Mouse (Mus musculus) heart, embryonic 15.5 days (tissue): ENCODE measurements at regions not wholly inside any gene's neighbourhood (a gene's known extent, or its start where the extent isn't known, plus 50 kb on each side); places are given as distances from the start of the nearest gene placed in this dataset.
A peak's percentile ranks its signal among the peaks of the same experiment; 100 is the strongest.
"Not testable (repeated sequence)": the region's sequence is repeated elsewhere in the genome, so short reads cannot be mapped to it uniquely, and the experiment has no call there.

Source experiments
- ATAC-seq: fragments of 200-750 bp; cut with Nextera tagmentation; replicated peaks from 2 replicates; pipeline ENCODE4 v1.8.0; 2017; ENCODE audit warnings: low read depth, moderate TSS enrichment; ENCODE audit not compliant: insufficient number of reproducible peaks, insufficient read depth, low FRiP score
- H3K27ac ChIP-seq: fragments of 300-500 bp; sonication (generic); 2 replicates; pipeline ENCODE4 v1.5.1; 2015; ENCODE audit warnings: mild to moderate bottlenecking, inconsistent platforms
- H3K27me3 ChIP-seq: fragments of 300-500 bp; sonication (generic); 2 replicates; pipeline ENCODE4 v1.6.1; 2015; ENCODE audit warnings: inconsistent platforms
- H3K36me3 ChIP-seq: fragments of 300-500 bp; sonication (generic); 2 replicates; pipeline ENCODE4 v1.6.1; 2015; ENCODE audit warnings: mild to moderate bottlenecking, inconsistent platforms
- H3K4me1 ChIP-seq: fragments of 300-500 bp; sonication (generic); replicated peaks from 2 replicates; pipeline ENCODE4 v1.6.1; 2015; ENCODE audit warnings: inconsistent platforms
- H3K4me2 ChIP-seq: fragments of 300-500 bp; sonication (generic); 2 replicates; pipeline ENCODE4 v1.6.1; 2015; ENCODE audit warnings: inconsistent platforms, mild to moderate bottlenecking, moderate library complexity
- H3K4me3 ChIP-seq: fragments of 300-500 bp; sonication (generic); 2 replicates; pipeline ENCODE4 v1.5.1; 2015; ENCODE audit warnings: mild to moderate bottlenecking, inconsistent platforms
- H3K9ac ChIP-seq: fragments of 300-500 bp; sonication (generic); 2 replicates; pipeline ENCODE4 v1.6.1; 2015; ENCODE audit warnings: mild to moderate bottlenecking, inconsistent platforms
- H3K9me3 ChIP-seq: fragments of 300-500 bp; sonication (generic); replicated peaks from 2 replicates; pipeline ENCODE4 v1.6.1; 2016; ENCODE audit warnings: inconsistent platforms
- WGBS: fragments of 180-500 bp; shearing (Covaris S2); methylation state at CpG from one replicate; pipeline ENCODE4 v1.1.7; 2015; ENCODE audit warnings: mixed read lengths; 5-methylcytosine and 5-hydroxymethylcytosine counted together

DNA sequence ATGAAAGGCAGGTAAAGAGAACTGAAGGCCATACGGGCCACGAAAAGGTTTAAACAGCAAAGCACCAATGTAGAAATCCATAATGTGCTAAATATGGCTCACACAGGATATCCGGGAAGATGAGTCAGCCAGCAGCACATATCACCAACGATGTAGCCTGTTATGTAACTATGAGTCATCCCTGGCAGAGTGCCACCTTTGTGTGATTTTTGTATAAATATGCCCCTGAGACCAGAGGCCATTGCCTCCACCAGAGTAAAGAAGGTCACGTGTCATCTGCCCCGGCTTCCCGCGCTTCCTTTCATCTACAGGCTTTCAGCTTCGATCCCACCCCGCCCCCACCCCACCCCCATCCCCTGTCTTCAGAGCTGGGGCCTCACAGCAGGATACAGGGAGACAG lies 138.2 kb upstream of the Trim24 start:
- Histone ChIP-seq H3K9ac (no peak overlapping the region), H3K4me3 (no peak overlapping the region), H3K36me3 (no peaks in the 10 kb centered on the region), H3K27me3 (no peaks in the 10 kb centered on the region), H3K4me2 (peak overlapping the region; percentile 6; the same call in 1 of the 2 replicates), H3K4me1 (peaks cover 8% of the 10 kb centered on the region), H3K27ac (no peak overlapping the region), H3K9me3 (no peaks in the 10 kb centered on the region)
- peak; percentile 64; the same call in 1 of the 2 replicates for ATAC-seq
- WGBS = 25% methylated on average over 10 of the region's 10 CpGs

DNA sequence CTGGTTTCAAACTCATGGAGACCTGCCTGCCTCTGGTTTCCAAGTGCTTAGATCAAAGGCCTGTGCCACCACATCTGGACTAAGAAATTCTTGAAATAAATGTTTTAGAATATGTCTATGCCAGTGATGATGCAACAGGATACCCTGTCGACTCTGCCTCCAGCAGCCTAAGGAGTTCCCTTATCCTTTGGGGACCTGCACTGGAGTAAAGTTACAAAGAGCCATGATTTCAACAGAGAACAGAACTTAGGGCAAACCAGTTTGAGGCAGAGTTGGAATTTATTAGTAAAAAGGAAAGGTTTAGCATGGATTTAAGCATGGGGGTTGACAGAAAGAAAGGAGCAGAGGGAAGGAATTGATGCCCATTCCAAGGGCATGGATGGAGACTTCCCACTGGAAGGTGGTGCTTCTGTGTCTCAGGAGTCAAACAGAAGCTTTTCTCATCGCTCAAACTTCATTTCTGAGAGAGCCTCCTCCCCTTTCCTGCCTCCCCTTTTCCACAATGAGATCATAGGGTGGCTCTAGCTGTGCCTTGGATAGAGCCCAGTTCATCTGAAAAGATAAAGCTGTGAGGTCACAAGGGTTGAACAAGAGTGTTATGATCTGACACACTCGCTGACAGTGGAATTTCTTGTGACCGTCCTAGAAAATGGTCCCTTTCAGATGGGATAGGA lies 135.2 kb upstream of the Trim24 start:
- Histone ChIP-seq H3K9ac (no peak overlapping the region), H3K4me2 (no peak overlapping the region), H3K4me3 (no peak overlapping the region), H3K27me3 (no peaks in the 10 kb centered on the region), H3K36me3 (no peaks in the 10 kb centered on the region), H3K4me1 (peaks cover 5% of the 10 kb centered on the region), H3K27ac (peak overlapping the region; percentile 41; the same call in 1 of the 2 replicates), H3K9me3 (no peaks in the 10 kb centered on the region)
- ATAC-seq = peak; percentile 65; the same call in 1 of the 2 replicates
- 51% methylated on average over 4 of the region's 4 CpGs for WGBS

DNA sequence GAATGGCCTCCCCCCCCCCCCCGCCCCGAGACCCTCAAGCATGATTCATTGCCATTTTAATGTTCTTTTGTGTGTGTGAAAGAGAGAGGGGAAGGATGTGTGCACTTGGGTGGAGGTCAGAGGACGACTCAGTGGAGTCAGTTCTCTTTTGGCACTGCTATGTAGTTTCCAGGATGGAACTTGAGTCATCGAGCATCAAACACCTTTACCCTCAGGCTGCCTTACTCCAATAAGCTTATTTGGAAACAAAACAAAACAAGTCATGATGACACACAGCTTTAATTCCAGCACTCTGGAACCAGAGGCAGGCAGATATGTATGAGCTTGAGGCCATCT lies 134.7 kb upstream of the Trim24 start:
- WGBS = 64% methylated on average over 4 of the region's 4 CpGs
- Histone ChIP-seq H3K9me3 (no peaks in the 10 kb centered on the region), H3K27ac (peak overlapping the region; percentile 41; the same call in 1 of the 2 replicates), H3K4me2 (no peak overlapping the region), H3K9ac (no peak overlapping the region), H3K4me1 (peaks cover 4% of the 10 kb centered on the region), H3K36me3 (no peaks in the 10 kb centered on the region), H3K4me3 (no peak overlapping the region), H3K27me3 (no peaks in the 10 kb centered on the region)
- 0 out of 2 replicates have a peak, but pooled peaks have one; percentile 45 for ATAC-seq

DNA sequence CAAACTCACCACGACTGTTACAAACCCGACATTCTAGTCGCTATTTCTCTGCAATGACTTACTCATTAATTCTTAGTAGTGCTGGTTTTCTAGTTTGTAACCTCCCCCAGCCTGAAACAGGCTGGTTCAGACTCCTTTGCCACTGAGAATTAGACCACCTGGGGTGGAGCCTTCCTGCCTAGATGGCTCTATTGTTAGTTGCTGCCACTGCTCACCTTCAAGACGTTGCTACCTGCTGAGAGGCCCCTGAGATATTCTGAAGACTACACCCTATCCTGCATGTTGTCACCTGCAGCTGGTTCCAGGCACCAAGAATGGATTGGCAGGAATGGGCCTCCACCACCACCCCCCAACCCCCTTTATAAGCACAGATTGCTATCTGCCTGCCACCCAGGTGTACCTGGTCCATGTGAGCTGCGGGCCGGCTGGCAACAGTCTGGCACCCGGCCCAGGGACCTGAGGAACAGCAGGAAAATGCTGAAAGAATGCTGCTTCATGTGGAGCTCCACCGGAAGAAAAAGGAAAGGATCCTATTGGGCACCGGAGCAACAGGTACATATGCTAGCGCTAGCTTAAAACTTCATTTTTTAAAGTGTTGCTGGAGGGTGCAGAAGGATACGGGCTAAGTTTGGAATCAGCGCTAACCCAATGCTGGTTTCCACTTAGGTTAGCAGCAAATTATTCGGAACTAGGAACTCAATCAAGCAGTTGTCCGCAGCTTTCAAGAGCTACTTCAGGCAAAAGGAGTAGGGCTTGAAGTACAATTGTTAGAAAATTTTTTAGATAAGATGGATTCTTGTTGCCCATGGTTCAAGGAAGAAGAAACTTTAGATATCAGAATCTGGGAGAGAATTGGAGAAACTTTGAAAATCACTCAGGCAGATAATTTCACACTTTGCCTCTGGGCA lies 129.4 kb upstream of the Trim24 start:
- Histone ChIP-seq H3K4me2 (no peak overlapping the region), H3K27ac (no peak overlapping the region)

DNA sequence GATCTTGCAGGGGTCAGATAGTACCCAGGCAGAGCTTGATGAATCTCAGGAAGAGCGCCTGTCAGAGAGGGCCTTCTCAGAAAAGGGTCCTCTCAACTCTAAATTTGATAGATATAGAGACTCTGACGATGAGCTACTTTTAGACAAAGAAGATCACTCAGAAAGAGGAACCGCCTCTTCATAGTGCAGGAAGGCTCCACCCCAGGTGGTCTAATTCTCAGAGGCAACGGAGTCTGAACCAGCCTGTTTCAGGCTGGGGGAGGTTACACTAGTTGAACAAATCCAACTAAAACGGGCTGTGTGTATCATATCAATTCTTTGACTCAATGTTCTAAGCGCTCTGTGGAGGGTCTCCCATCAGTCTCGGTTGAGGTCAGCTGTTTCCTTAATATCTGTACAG lies 128.7 kb upstream of the Trim24 start:
- H3K9me3 ChIP-seq = not testable (repeated sequence)

More for the DNA sequence above, 129.4 kb upstream of the Trim24 start:
- H3K9me3 ChIP-seq = no peaks in the 10 kb centered on the region
- H3K9ac ChIP-seq = no peak overlapping the region
- H3K36me3 ChIP-seq = no peaks in the 10 kb centered on the region
- ATAC-seq = no peak
- no peak overlapping the region for H3K4me3 ChIP-seq
- no peaks in the 10 kb centered on the region for H3K4me1 ChIP-seq
- 76% methylated on average over 14 of the region's 14 CpGs for WGBS
- no peaks in the 10 kb centered on the region for H3K27me3 ChIP-seq

DNA sequence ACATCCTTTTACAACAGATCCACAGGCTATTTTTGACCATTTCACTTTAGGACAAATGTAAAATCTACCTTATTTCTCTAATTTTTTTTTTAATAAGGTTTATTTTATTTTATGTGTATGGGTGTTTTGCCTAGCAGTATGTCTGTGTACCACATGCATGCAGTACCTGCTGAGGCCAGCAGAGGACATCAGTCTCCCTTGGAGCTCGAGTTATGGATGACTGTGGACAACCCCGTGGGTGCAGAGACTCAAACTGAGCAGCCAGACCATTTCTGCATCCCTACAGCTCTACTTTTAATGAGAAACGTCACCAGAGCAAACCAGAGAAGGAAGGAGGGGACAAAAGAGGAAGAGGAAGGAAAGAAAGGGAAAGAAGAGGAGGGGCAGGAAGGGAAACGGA lies 125.9 kb upstream of the Trim24 start:
- H3K9me3 ChIP-seq = no peaks in the 10 kb centered on the region
- no peak overlapping the region for H3K27ac ChIP-seq
- H3K36me3 ChIP-seq = no peaks in the 10 kb centered on the region
- no peak overlapping the region for H3K4me2 ChIP-seq
- no peak for ATAC-seq
- no peaks in the 10 kb centered on the region for H3K27me3 ChIP-seq
- H3K4me3 ChIP-seq = no peak overlapping the region
- whole genome bisulfite sequencing = 76% methylated on average over 4 of the region's 4 CpGs
- no peak overlapping the region for H3K9ac ChIP-seq
- no peaks in the 10 kb centered on the region for H3K4me1 ChIP-seq

More for the DNA sequence above, 128.7 kb upstream of the Trim24 start:
- not testable (repeated sequence) for H3K4me3 ChIP-seq, H3K36me3 ChIP-seq, ATAC-seq, H3K4me1 ChIP-seq, H3K4me2 ChIP-seq, H3K27ac ChIP-seq, H3K9ac ChIP-seq, H3K27me3 ChIP-seq
- 74% methylated on average over 7 of the region's 7 CpGs for WGBS

DNA sequence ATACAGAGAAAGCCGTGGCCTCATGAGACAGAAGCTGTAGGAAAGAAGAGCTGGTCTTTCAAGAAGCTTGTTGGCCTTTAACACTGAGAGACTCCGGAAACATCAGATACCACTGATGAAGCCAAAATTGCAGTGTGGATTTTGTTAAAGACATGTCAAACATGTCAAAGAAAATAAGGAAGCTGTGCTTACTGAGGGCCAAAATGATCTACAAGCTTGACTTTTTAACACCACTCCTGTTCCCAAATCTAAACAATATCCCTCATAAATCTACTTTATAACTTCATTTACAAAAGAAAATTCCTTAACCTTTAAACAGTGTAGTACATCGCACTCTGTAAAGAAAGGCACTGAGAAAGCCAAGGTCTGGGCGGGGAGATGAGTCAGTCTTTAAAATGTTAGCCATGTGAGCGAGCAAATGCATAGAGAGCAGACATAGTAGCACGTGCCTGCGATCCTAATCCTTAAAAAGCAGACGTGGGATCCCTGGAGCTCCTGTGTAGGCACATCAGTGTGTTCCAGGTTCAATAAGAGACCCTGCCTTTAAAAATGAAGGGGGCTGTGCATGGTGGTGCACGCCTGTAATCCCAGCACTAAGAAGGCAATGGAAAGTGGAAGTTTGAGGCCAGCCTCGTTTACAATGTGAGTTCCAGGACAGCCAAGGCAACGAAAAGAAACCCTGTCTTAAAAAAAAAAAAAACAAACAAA lies 125.1 kb upstream of the Trim24 start:
- Histone ChIP-seq H3K27ac (no peak overlapping the region), H3K4me1 (no peaks in the 10 kb centered on the region), H3K36me3 (no peaks in the 10 kb centered on the region), H3K4me2 (no peak overlapping the region), H3K9ac (no peak overlapping the region), H3K4me3 (no peak overlapping the region), H3K27me3 (no peaks in the 10 kb centered on the region), H3K9me3 (no peaks in the 10 kb centered on the region)
- no peak for ATAC-seq
- 86% methylated on average over 11 of the region's 11 CpGs for WGBS

DNA sequence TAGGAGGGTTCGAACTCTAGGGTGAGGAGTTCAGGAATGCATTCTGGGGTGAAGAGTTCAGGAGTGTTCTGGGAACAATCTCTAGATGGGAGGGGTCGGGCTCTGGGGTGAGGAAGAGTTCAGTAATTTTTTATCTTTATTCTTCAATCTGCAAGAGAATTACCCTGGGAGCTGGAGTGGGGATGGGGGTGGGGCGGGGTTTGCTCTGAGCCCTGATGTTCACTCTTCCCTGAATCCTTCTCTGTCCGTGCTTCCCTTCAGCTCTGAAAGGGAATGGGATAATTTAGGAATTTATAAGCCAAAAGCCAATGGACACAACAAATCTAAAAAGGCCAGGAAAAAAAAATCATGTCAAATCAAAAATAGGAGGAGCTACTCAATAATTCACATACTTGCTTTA lies 122.8 kb upstream of the Trim24 start:
- not testable (repeated sequence) for H3K9ac ChIP-seq, H3K4me3 ChIP-seq, H3K36me3 ChIP-seq, H3K27ac ChIP-seq, H3K4me2 ChIP-seq, H3K9me3 ChIP-seq, H3K4me1 ChIP-seq, H3K27me3 ChIP-seq, ATAC-seq
- WGBS = 61% methylated on average over 4 of the region's 4 CpGs

DNA sequence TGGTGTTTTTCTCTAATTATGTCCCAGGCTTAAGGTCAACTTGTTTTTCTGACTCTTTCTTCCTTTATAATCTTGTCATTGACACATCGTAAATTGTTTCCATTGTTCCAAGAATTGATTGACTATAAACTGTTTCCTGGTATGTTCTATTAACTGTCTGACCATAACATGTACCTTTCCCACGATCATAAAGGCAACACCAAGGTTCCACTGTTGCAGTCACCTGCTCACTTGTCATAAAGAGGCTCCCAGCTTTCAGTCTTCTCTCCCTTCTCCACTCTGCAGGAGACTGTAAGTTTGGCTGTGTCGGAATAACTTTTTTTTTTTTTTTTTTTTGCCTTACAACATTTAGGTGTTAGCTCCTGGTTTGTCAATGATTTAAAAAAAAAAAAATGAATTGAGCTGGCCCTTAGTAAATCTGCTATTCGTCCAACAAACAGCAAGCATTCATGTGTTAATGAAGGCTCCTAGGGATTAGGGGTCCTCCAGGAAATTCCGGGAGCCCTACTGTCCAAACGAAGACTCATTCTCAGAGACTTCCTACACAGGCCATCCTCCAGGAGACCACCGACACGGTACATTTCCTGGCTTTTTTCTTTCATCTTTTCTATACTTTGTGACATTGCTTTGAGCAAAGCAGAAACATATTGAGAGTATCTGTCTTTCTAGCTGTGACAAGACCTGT lies 122.2 kb upstream of the Trim24 start:
- WGBS = 76% methylated on average over 8 of the region's 8 CpGs

DNA sequence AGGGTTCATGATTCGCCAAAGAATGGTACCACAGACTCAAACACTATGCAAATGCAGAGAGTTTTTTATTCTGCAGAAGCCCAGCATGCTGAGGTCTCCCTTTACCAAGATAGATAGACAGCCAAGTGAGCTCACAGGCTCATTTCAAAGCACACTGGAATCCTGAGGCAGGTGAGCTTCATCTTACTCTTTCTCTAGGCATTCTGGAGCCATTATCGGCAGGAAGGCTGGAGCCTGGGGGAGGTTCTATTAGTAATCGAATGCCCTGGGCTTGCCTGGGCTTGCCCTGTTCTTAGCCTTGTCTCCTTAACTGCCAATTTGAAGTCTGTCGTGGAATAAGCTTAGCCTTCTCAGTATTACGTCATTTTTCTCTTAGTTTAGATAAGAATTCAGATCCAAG lies 121.6 kb upstream of the Trim24 start:
- no peak for ATAC-seq
- Histone ChIP-seq H3K36me3 (no peaks in the 10 kb centered on the region), H3K9ac (no peak overlapping the region), H3K27me3 (no peaks in the 10 kb centered on the region), H3K27ac (no peak overlapping the region), H3K4me2 (no peak overlapping the region), H3K4me1 (no peaks in the 10 kb centered on the region), H3K9me3 (no peaks in the 10 kb centered on the region), H3K4me3 (no peak overlapping the region)
- 75% methylated on average over 5 of the region's 5 CpGs for WGBS

More for the DNA sequence above, 122.2 kb upstream of the Trim24 start:
- no peaks in the 10 kb centered on the region for H3K27me3 ChIP-seq
- no peaks in the 10 kb centered on the region for H3K4me1 ChIP-seq
- H3K9me3 ChIP-seq = no peaks in the 10 kb centered on the region
- no peaks in the 10 kb centered on the region for H3K36me3 ChIP-seq
- no peak overlapping the region for H3K27ac ChIP-seq
- no peak overlapping the region for H3K4me3 ChIP-seq
- no peak for ATAC-seq
- H3K9ac ChIP-seq = no peak overlapping the region
- no peak overlapping the region for H3K4me2 ChIP-seq

DNA sequence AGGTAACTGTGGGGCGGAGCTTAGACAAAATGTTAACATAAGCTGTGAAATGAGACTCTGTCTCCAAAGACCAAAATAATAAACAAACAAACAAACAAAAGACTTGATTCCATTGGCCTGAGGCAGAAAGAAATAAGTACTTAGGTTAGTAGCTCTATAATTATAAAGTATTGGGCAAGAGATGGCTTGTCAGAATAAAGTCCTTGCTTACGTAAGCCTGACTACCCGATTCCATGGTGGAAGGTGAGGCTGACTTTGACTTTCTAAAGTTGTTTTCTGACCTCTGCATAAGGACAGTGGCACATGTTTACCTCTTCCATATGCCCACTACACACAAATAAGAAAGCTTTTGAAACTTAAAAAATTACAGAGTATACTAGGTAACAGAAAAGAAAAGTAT lies 120.3 kb upstream of the Trim24 start:
- H3K27ac ChIP-seq = no peak overlapping the region
- ATAC-seq = no peak
- no peaks in the 10 kb centered on the region for H3K36me3 ChIP-seq
- H3K4me3 ChIP-seq = no peak overlapping the region
- no peaks in the 10 kb centered on the region for H3K9me3 ChIP-seq
- WGBS = 86% methylated on average over 3 of the region's 3 CpGs
- H3K9ac ChIP-seq = no peak overlapping the region
- no peaks in the 10 kb centered on the region for H3K4me1 ChIP-seq
- H3K4me2 ChIP-seq = no peak overlapping the region
- no peaks in the 10 kb centered on the region for H3K27me3 ChIP-seq
